Mouse (Mus musculus) bone marrow, adult 2 months (tissue): ENCODE measurements around the gene Lrrn4cl. TPM values are rescaled to one million over a fixed set of nuclear protein-coding genes. Genes with fewer than 3 reads are reported as not detected.

Experiments used
- H3K27ac ChIP-seq: fragments of 200-500 bp; 2 replicates; pipeline ENCODE4 v1.5.1; 2012; ENCODE audit warnings: low read depth, mild to moderate bottlenecking, control low read depth, inconsistent platforms, low read length; ENCODE audit not compliant: control insufficient read depth, poor library complexity, insufficient read depth
- H3K4me1 ChIP-seq: fragments of 200-500 bp; 2 replicates; pipeline ENCODE4 v1.6.1; 2011; ENCODE audit warnings: low read length; ENCODE audit not compliant: control insufficient read depth, insufficient read depth
- H3K4me3 ChIP-seq: fragments of 200-500 bp; replicated peaks from 2 replicates; pipeline ENCODE3; 2011; ENCODE audit warnings: mild to moderate bottlenecking, low read depth, low read length, control low read depth; ENCODE audit not compliant: control insufficient read depth
- CTCF ChIP-seq: fragments of 200-500 bp; IDR thresholded peaks from 2 replicates; pipeline ENCODE4 v1.5.1; 2011; ENCODE audit warnings: low read length, control low read depth; ENCODE audit not compliant: control insufficient read depth, insufficient read depth
- POLR2A ChIP-seq: fragments of 200-500 bp; IDR thresholded peaks from 2 replicates; pipeline ENCODE4 v1.6.1; 2011; ENCODE audit warnings: low read depth, mild to moderate bottlenecking, control low read depth, low read length, borderline replicate concordance; ENCODE audit not compliant: control insufficient read depth
- WGBS: fragments of 180-500 bp; shearing (Covaris S2); methylation state at CpG from one replicate; pipeline ENCODE4 v1.1.7; 2018; 5-methylcytosine and 5-hydroxymethylcytosine counted together
- polyA plus RNA-seq: library from polyadenylated mRNA; stranded (reverse); fragments of >200 nt; gene quantifications from 2 replicates; pipeline ENCODE4 v1.2.4, GENCODE M21; 2011; ENCODE audit warnings: low replicate concordance; ENCODE audit not compliant: missing spikeins, insufficient read depth, insufficient read length

Lrrn4cl gene
- polyA plus RNA-seq, 1 experiment = 0.62 TPM

DNA sequence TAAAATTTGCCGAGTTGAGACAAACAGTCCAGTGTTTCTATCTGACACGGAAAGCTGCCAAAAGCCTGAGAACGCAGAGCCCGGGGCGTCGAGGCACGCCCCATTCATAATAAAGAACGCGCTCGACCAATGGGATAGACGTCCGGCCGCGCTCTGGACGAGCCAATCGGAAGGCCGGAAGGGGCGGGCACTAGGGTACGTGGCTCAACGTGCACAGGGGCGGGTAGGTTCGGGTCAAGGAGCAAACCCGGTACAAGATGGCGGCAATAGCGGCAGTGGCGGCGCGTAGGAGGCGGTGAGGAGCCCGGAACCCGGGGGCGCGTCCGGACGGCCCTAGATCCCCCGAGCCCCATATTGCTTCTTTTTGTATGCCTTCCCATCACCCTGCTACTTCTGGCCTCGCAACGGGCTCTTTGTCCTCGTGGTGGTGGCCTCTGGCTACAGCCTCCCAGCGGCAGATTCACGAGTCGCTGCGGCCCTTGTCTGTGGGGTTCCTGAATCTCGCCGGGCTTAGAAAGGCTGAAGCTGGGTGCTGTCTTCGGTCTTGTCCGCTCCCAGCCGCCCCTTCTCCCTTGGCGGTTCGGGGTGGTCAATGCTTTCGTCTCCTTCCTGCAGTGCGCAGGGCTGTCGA is 47.4 kb downstream of the Lrrn4cl start, which contains the start of gene Ganab:
Gene Ganab (plus strand): TSS at position 207 of the 631 bp plus-strand sequence.
- Histone ChIP-seq H3K4me1 (peaks cover 4% of the 10 kb centered on the region; the same call in 1 of the 2 replicates), H3K4me3 (peak within 1 kb of the TSS; percentile 76), H3K27ac (peak within 1 kb of the TSS; percentile 75)
- WGBS = under 1% methylated on average over 53 of the region's 53 CpGs
- TF ChIP-seq CTCF (no peak), POLR2A (peak; percentile 91)

GRCm38 (mm10) chr19:8898576-8898975 is 48.0 kb downstream of the Lrrn4cl start:
- peaks cover 4% of the 10 kb centered on the region; the same call in 1 of the 2 replicates for H3K4me1 ChIP-seq
- WGBS = 2% methylated on average over 13 of the region's 13 CpGs

GRCm38 (mm10) chr19:8899079-8899478 is 48.5 kb downstream of the Lrrn4cl start:
- H3K27ac ChIP-seq = no peak overlapping the region
- WGBS = 47% methylated on average over 3 of the region's 3 CpGs
- TF ChIP-seq POLR2A (no peak), CTCF (no peak)

More at GRCm38 (mm10) chr19:8898576-8898975, 48.0 kb downstream of the Lrrn4cl start:
- Histone ChIP-seq H3K27ac (peak overlapping the region; percentile 71), H3K4me3 (peak overlapping the region; percentile 76)
- TF ChIP-seq POLR2A = no peak
- no peak for TF ChIP-seq CTCF

DNA sequence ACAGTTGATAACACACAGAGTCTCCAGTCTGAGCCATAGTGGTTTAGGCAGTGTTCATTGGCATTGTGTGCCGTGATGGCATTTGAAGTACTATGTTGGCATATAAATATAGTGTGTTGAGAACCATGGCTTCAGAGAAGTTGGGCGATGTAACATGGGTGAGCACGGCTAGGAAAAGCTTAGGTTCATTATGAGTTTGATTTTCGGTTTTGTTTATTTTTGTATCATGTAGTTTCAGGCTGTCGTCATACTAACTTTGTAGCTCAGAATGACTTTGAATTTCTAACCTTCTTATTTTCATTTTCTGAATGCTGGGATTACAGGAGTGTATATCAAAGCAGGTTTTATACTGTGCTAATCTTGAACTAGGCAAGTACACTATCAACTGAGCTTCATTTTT is 52.8 kb downstream of the Lrrn4cl start:
- TF ChIP-seq POLR2A = no peak
- no peak for TF ChIP-seq CTCF
- WGBS = 90% methylated on average over 5 of the region's 5 CpGs
- no peak overlapping the region for H3K27ac ChIP-seq

More at GRCm38 (mm10) chr19:8899079-8899478, 48.5 kb downstream of the Lrrn4cl start:
- Histone ChIP-seq H3K4me3 (no peak overlapping the region), H3K4me1 (peaks cover 4% of the 10 kb centered on the region; the same call in 1 of the 2 replicates)

More for the DNA sequence above, 52.8 kb downstream of the Lrrn4cl start:
- Histone ChIP-seq H3K4me1 (peaks cover 1% of the 10 kb centered on the region; the same call in 1 of the 2 replicates), H3K4me3 (no peak overlapping the region)

Other genes starting within 250 kb of the Lrrn4cl start
- gene Slc22a6, start 232.7 kb upstream of the Lrrn4cl start, polyA plus RNA-seq = 0.75 TPM in 1 of 2 replicates, not detected in the other
- 0.32 TPM in 1 of 2 replicates, not detected in the other for gene Chrm1, start 187.0 kb upstream of the Lrrn4cl start, polyA plus RNA-seq
- gene Slc3a2, start 127.4 kb upstream of the Lrrn4cl start, polyA plus RNA-seq = 58.4 and 65.7 TPM in 2 replicates
- 40.8 and 121 TPM in 2 replicates for gene Wdr74, start 114.9 kb upstream of the Lrrn4cl start, polyA plus RNA-seq
- gene 1700092M07Rik, start 110.0 kb upstream of the Lrrn4cl start, polyA plus RNA-seq = 3.4 and 3.7 TPM in 2 replicates
- 62.1 and 83.9 TPM in 2 replicates for gene Stx5a, start 109.4 kb upstream of the Lrrn4cl start, polyA plus RNA-seq
- 488 and 589 TPM in 2 replicates for gene Nxf1, start 93.7 kb upstream of the Lrrn4cl start, polyA plus RNA-seq
- gene Tmem223, start 79.8 kb upstream of the Lrrn4cl start, polyA plus RNA-seq = 27.1 and 53.1 TPM in 2 replicates
- 52.1 and 62.1 TPM in 2 replicates for gene Tmem179b, start 76.3 kb upstream of the Lrrn4cl start, polyA plus RNA-seq
- 6.4 and 14.7 TPM in 2 replicates for gene Taf6l, start 64.4 kb upstream of the Lrrn4cl start, polyA plus RNA-seq
- 38.0 and 61.1 TPM in 2 replicates for gene Polr2g, start 52.2 kb upstream of the Lrrn4cl start, polyA plus RNA-seq
- 1.1 and 3.0 TPM in 2 replicates for gene Zbtb3, start 48.2 kb upstream of the Lrrn4cl start, polyA plus RNA-seq
- 18.1 and 20.3 TPM in 2 replicates for gene Ttc9c, start 31.4 kb upstream of the Lrrn4cl start, polyA plus RNA-seq
- gene Hnrnpul2, start 30.8 kb upstream of the Lrrn4cl start, polyA plus RNA-seq = 62.2 and 84.9 TPM in 2 replicates
- 6.4 and 8.2 TPM in 2 replicates for gene AC129217.1, start 21.0 kb upstream of the Lrrn4cl start, polyA plus RNA-seq
- gene Bscl2, start 13.3 kb upstream of the Lrrn4cl start, polyA plus RNA-seq = 19.8 and 46.2 TPM in 2 replicates
- 1.5 TPM in 1 of 2 replicates, not detected in the other for gene Gng3, start 11.6 kb upstream of the Lrrn4cl start, polyA plus RNA-seq
- 110 and 112 TPM in 2 replicates for gene Ubxn1, start 20.7 kb downstream of the Lrrn4cl start, polyA plus RNA-seq
- gene Uqcc3, start 30.2 kb downstream of the Lrrn4cl start, polyA plus RNA-seq = 25.7 and 27.0 TPM in 2 replicates
- 1.6 and 2.1 TPM in 2 replicates for gene Lbhd1, start 33.0 kb downstream of the Lrrn4cl start, polyA plus RNA-seq
- not detected in 2 replicates for gene Gm49403, start 33.2 kb downstream of the Lrrn4cl start, polyA plus RNA-seq
- 50.8 and 83.6 TPM in 2 replicates for gene 1810009A15Rik, start 38.1 kb downstream of the Lrrn4cl start, polyA plus RNA-seq
- gene Gm49416, start 38.2 kb downstream of the Lrrn4cl start, polyA plus RNA-seq = not detected in 2 replicates
- 6.7 and 12.1 TPM in 2 replicates for gene Ints5, start 42.2 kb downstream of the Lrrn4cl start, polyA plus RNA-seq
- 41.4 and 61.7 TPM in 2 replicates for gene Ganab, start 47.3 kb downstream of the Lrrn4cl start, polyA plus RNA-seq
- 45.8 and 58.5 TPM in 2 replicates for gene B3gat3, start 69.6 kb downstream of the Lrrn4cl start, polyA plus RNA-seq
- gene Rom1, start 78.6 kb downstream of the Lrrn4cl start, polyA plus RNA-seq = 3.6 and 9.7 TPM in 2 replicates
- 31.1 and 54.7 TPM in 2 replicates for gene Eml3, start 78.8 kb downstream of the Lrrn4cl start, polyA plus RNA-seq
- gene Mta2, start 91.1 kb downstream of the Lrrn4cl start, polyA plus RNA-seq = 67.4 and 91.6 TPM in 2 replicates
- gene Tut1, start 103.1 kb downstream of the Lrrn4cl start, polyA plus RNA-seq = 10.7 and 19.1 TPM in 2 replicates
- 129 and 224 TPM in 2 replicates for gene Eef1g, start 116.3 kb downstream of the Lrrn4cl start, polyA plus RNA-seq
- 17.4 and 40.1 TPM in 2 replicates for gene Ahnak, start 138.5 kb downstream of the Lrrn4cl start, polyA plus RNA-seq
- 37.7 TPM in 1 of 2 replicates, not detected in the other for gene Scgb1a1, start 237.2 kb downstream of the Lrrn4cl start, polyA plus RNA-seq